Mouse (Mus musculus) regulatory T cell (primary cell): Measurements from ENCODE around the gene Plin5.
"Not testable (repeated sequence)": the region's sequence is repeated elsewhere in the genome, so short reads cannot be mapped to it uniquely, and the experiment has no call there.

Experiments
- in situ Hi-C: fragments of 300-600 bp; cut with MboI, MseI; formaldehyde crosslinking; loops from one replicate; pipeline ENCODE4 v1.15.1; 2025; ENCODE audit warnings: high pct_unique_total_duplicates

Gene Plin5

DNA sequence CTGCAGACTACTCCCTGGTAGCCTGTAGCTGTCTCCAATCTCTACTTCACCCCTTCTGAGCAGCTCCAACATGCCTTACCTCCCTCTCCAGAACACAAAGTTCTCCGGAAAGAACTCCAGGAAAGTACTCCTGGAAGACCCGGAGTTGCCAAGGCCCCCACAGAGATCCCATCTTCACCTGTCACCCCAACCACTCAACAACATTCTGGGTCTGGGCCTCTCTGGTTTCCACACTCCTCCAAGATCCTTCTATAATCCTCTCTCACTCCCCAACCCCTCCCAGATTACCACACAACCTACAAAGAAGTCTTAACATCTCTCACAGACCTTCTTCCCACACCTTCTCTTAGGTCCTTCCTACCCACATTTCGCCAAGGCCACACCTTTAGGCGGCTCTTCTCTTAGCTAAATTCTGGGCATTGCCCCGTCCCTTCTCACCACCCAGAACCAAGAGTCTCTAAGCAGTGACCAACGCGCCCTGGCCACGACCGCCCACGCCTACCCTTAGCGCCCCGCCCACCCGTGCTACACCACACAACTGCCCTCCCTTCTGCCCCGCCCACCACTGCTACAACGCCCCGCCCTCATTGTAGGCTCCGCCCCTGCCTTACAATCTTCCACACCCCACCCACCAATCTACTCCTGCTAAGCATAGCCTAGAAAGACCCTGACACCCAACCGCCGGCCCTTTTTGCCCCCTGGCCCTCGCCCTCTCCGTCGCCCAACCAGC is 43.1 kb downstream of the Plin5 start:
- in situ Hi-C loops = no loop called here

GRCm38 (mm10) chr17:56072243-56072642 is 45.2 kb downstream of the Plin5 start:
- in situ Hi-C loops = no loop called here

DNA sequence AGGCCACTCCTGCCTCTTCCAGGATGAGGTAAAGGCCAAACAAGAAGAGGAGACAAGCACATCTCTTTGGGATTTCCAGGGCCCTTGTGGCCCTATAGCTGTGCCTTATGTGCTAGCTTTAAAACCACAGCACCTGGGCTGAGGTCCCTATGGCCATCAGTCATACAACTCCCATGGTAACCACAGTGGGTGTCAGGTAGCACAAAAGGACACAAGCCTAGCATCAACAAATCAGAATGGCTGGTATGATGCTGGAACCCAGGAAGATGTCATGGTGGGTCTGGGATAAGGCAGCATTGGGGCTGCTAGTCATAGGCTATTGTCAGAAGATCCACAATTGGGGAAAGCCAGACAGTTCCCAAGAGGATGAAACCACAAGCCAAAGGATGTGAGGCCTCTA is 46.3 kb downstream of the Plin5 start:
- in situ Hi-C loops = no loop called here

DNA sequence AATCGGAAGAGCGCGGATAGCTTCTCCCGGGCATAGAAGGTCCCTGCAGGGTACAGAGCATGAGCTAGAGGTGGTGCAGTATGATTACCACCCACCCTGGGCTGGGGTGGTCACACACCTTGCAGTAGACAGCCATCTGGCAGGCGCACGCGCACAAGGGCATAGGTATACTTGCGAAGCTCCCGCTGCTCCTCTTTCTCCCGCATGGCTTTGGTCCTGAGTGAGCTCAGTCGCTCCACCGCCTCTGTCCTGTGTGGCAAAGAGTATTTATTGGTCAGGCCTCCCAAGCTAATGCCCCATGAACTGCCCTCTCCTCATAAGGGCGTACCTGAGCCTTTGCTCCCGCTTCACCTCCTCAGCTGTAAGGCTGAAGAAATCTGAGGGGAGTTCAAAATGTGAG is 48.3 kb downstream of the Plin5 start:
- in situ Hi-C loops = no loop called here

DNA sequence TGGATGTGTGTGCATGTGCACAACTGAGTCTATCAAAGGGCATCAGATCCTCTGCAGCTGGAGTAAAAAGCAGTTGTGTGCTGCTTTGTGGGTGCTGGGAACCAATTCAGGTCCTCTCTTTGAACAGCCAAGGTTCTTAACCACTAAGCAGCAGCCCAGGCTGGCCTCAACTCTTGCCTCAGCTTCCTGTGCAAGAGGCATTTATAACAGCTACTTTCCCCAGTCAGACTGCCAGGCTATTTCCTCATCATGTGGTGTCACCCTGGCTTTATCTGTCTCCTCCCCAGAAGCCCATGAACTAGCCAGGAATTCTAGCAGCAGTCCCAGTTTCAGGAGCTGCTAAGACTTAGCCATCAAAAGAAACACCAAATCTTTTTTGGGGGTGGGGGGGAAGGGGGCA is 50.9 kb downstream of the Plin5 start:
- in situ Hi-C loops = no loop called here

DNA sequence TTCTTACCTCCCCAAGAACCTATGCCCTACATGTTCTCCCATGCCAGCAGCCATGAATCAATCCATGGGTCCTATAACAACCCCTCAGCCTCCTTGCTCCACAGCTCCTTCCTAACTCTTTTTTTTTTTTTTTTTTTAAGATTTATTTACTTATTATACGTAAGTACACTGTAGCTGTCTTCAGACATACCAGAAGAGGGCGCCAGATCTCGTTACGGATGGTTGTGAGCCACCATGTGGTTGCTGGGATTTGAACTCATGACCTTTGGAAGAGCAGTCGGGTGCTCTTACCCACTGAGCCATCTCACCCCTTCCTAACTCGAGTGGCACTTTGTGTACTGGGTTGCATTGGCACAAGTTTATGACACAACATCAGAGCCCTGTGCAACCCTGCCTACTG is 51.7 kb downstream of the Plin5 start:
- in situ Hi-C loops = not testable (repeated sequence)

DNA sequence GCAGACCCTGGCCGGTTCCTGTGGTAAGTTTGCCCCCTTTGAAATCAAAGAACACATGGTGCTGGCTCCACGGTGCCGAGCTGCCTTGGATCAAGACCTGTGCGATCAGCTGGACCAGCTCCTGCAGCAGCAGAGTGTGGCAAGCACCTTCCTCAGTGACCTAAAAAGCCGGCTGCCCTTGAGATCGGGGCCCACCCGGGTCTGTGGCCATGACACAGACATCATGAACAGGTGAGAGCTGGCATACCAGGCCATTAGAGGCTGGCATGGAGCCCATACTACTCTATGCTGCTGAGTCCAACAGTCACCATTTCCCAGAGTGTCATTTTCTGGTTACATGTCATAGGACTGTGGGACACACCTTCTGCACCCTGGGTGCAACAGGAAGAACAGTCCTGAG is 55.3 kb downstream of the Plin5 start:
- in situ Hi-C loops = no loop called here
